In the genomic region with DNA sequence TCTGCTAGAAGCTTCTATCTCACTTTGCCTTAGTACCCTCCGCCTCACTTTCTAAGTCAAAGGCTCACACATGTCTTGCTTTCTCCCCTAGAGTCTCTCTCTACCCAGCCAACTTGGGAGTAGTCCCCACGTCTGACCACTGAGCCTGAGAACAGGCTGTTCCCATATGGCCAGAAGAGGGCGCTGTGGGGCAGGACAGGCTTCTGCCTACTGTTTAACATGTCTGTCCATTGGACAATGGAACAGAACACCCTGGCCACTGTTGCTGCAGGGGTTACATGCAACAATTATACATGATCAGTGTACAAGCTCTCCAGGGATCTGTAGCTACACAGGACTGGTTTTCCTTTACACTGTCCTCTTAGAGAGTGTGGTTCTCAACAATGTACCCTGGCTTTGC, we compare ENCODE assay signal across 9 mouse cellular contexts. TPM values are rescaled to one million over a fixed set of nuclear protein-coding genes. Genes with fewer than 3 reads are reported as not detected.
A peak's percentile ranks its signal among the peaks of the same experiment; 100 is the strongest.
DNase-seq lines count a peak whose midpoint lies in the region; ATAC-seq and TF ChIP-seq lines count a peak whose summit lies in the region.
"Had no signal": no experiment of that assay in that cellular context is flagged by ENCODE, and none has a peak within 500 bp of the region (broad histone marks: within the 10 kb centered on the region; RNA-seq: fewer than 3 reads in every experiment).

No protein-coding gene starts in this region.

- H3K27ac ChIP-seq in ES-Bruce4 (ENCODE audit: insufficient read depth, low read length), result no peak overlapping the region
- no peak overlapping the region for H3K27ac ChIP-seq in liver, embryonic 16.5 days (ENCODE audit: low read length)
- H3K27ac ChIP-seq: heart, embryonic 13.5 days had no signal

- no peak overlapping the region for H3K4me3 ChIP-seq in ES-Bruce4 (ENCODE audit: low read depth, low read length)
- H3K4me3 ChIP-seq in liver, embryonic 16.5 days (ENCODE audit: low read depth, low read length), result no peak overlapping the region
- H3K4me3 ChIP-seq: heart, embryonic 13.5 days had no signal

- H3K27me3 ChIP-seq in ES-Bruce4 (ENCODE audit: control insufficient read depth, insufficient read depth, low read length, poor library complexity, severe bottlenecking), result no peaks in the 10 kb centered on the region
- H3K27me3 ChIP-seq in liver, embryonic 16.5 days (ENCODE audit: control insufficient read depth, insufficient read depth, low read depth, low read length), result no peaks in the 10 kb centered on the region; the same call in 1 of the 2 replicates
- H3K27me3 ChIP-seq: heart, embryonic 13.5 days had no signal

- TF ChIP-seq EP300 in ES-Bruce4 (IDR thresholded peaks at IDR 0.05; ENCODE audit: insufficient read depth, low read depth, low read length), result no peak

- H3K9ac ChIP-seq in ES-Bruce4 (ENCODE audit: low read depth, poor library complexity, severe bottlenecking), result no peak overlapping the region
- no peak overlapping the region for H3K9ac ChIP-seq in liver, embryonic 16.5 days (ENCODE audit: low read depth, low read length)
- H3K9ac ChIP-seq: heart, embryonic 13.5 days had no signal

- H3K36me3 ChIP-seq in ES-Bruce4 (ENCODE audit: control insufficient read depth, insufficient read depth, low read length, poor library complexity, severe bottlenecking), result no peaks in the 10 kb centered on the region
- H3K36me3 ChIP-seq in liver, embryonic 16.5 days (ENCODE audit: control insufficient read depth, insufficient read depth), result no peaks in the 10 kb centered on the region
- H3K36me3 ChIP-seq: heart, embryonic 13.5 days had no signal

- 25% methylated on average over 3 of the region's 3 CpGs for WGBS in liver, embryonic 16.5 days (ENCODE audit: insufficient replicate concordance)

- H3K9me3 ChIP-seq in ES-Bruce4 (replicated peaks; ENCODE audit: control insufficient read depth, insufficient read depth, low read length, poor library complexity, severe bottlenecking), result no peaks in the 10 kb centered on the region
- no peaks in the 10 kb centered on the region for H3K9me3 ChIP-seq in liver, embryonic 16.5 days (replicated peaks; ENCODE audit: control insufficient read depth, low read length)
- H3K9me3 ChIP-seq: heart, embryonic 13.5 days had no signal

- ATAC-seq in erythroid progenitor cell, adult 5-6 weeks (replicated peaks; ENCODE audit: low FRiP score, poor library complexity, severe bottlenecking), result peak; percentile 63; the same call in 1 of the 2 replicates
- ATAC-seq in liver, embryonic 16.5 days (ENCODE audit: low read depth), result peak; percentile 41; the same call in 1 of the 2 replicates

- intact Hi-C loops in heart, postnatal 10 days (cut with DNase I), result loop anchor here (1.0 kb wide), 2 partner anchors 106 to 143 kb away; no protein-coding TSS in a partner anchor

- H3K4me1 ChIP-seq in ES-Bruce4 (ENCODE audit: control insufficient read depth, insufficient read depth, low read length), result no peaks in the 10 kb centered on the region
- H3K4me1 ChIP-seq in liver, embryonic 16.5 days (ENCODE audit: control insufficient read depth, low read depth, low read length), result no peaks in the 10 kb centered on the region; the same call in 1 of the 2 replicates

- TF ChIP-seq POLR2A in ES-Bruce4 (IDR thresholded peaks at IDR 0.05; ENCODE audit: insufficient read depth, low read length), result no peak

- no peak overlapping the region for H3K4me2 ChIP-seq in liver, embryonic 16.5 days (ENCODE audit: low read depth, low read length)
- H3K4me2 ChIP-seq: heart, embryonic 13.5 days had no signal

- peak; percentile 79 for DNase-seq in brain, adult 2 months (ENCODE audit: low read depth, low spot score)
- DNase-seq in heart, postnatal 10 days, result peak; percentile 88 to 94
- DNase-seq in kidney, postnatal 4 days, result peak; percentile 94
- DNase-seq in ovary, postnatal 36 days (ENCODE audit: low spot score), result peak; percentile 79
- DNase-seq in thymus, postnatal 10 days (ENCODE audit: low spot score in 2 of 2), result peak; percentile 77 to 94

- TF ChIP-seq CTCF in ES-Bruce4 (IDR thresholded peaks at IDR 0.05; ENCODE audit: low read depth, low read length), result peak; percentile 99

RNA-seq across cellular contexts. Expression of gene Glrp1, which starts 52.5 kb away (rescaled TPM):
- not detected in 2 replicates for polyA plus RNA-seq in ES-Bruce4 (2011; ENCODE audit: insufficient read depth, insufficient read length, low read depth, missing spikeins)
- total RNA-seq in erythroid progenitor cell, adult 5-6 weeks (2015; ENCODE audit: low replicate concordance), result not detected in 2 replicates
- not detected in 2 replicates for total RNA-seq in erythroid progenitor cell, adult 5-6 weeks (2017; ENCODE audit: low replicate concordance)
- total RNA-seq in heart, postnatal 10 days (2021), result under 1 TPM in 1 of 2 experiments, not detected in 1; 0.12 TPM
- 0.05 and 0.11 TPM in 2 replicates for polyA plus RNA-seq in liver, embryonic 16.5 days (2015; fragmentation: Nextera tagmentation; extraction: Ambion mirVana)
